Mouse (Mus musculus) layer of hippocampus, adult 6 months (tissue): ENCODE data around the gene Dr1. TPM values are rescaled to one million over a fixed set of nuclear protein-coding genes. Genes with fewer than 3 reads are reported as not detected.

ENCODE experiments used
- long read RNA-seq, 2 experiments: library from polyadenylated mRNA; unstranded; transcript quantifications; one replicate each; pipeline ENCODE4 v2.0.0; 2019 to 2020
- polyA plus RNA-seq: library from polyadenylated mRNA; unstranded; fragments of <200 nt; fragmentation: Nextera tagmentation; gene quantifications from 2 replicates; pipeline ENCODE4 v1.2.3, GENCODE M21; 2021

The Dr1 gene
- 25.0 and 25.1 TPM in 2 replicates for polyA plus RNA-seq
- long read RNA-seq, experiment 1, transcript Dr1-201 (3 exons, 3,085 nt): major isoform, 61 of 75 reads
- long read RNA-seq, experiment 1, partial matches to known transcripts: 14 of 75 reads
- long read RNA-seq, experiment 1, other reads (novel, unspliced or antisense): 0 of 75 reads
- long read RNA-seq, experiment 2, transcript Dr1-201 (3 exons, 3,085 nt): major isoform, 264 of 272 reads
- long read RNA-seq, experiment 2, partial matches to known transcripts: 2 of 272 reads
- long read RNA-seq, experiment 2, other reads (novel, unspliced or antisense): 6 of 272 reads

DNA sequence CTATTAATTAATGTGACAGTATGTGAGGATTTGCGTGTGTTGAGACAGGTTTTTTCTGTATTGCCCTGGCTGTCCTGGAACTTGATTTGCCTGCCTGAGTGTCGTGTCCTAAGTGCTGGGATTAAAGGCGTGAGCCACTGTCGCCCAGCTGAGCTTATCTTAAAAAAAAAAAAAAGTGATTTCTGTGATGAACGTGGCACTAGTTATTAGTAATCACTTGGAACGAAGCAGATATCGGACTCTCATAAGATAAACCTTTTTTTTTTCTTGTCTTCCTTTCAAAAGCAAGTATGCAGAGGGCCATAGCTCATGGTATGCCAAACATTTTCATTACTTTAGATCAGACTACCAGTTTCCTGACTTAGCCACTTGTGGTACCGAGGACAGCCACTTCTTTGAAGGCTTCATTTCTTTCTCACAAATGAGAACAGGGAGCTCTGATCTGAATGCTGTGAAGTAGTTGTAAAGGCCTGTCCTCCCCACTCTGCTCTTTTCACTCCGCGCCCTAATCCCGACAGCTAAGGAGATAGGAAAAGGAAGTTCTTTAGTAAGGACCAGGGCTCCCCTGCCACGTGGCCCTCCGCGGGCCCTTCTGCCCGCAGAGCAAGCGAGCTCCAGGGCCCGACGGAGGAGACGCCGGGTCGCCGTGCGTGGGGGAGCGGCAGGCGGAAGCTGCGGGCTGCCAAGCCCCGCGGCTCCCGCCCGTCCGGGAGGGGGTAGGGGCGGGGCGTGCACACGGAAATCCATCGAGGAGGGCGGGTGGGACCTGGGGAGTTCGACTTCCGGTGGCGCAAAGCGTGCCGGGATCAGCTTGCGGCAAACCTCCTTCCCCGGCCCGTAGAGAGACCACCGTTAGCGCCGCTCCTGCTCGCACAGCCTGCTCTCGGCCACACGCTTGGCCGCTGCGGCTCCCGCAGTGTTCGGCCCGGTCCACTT is at the start of gene Dr1:
Gene Dr1 (plus strand): TSS at position 771 of the 936 bp plus-strand sequence.

DNA sequence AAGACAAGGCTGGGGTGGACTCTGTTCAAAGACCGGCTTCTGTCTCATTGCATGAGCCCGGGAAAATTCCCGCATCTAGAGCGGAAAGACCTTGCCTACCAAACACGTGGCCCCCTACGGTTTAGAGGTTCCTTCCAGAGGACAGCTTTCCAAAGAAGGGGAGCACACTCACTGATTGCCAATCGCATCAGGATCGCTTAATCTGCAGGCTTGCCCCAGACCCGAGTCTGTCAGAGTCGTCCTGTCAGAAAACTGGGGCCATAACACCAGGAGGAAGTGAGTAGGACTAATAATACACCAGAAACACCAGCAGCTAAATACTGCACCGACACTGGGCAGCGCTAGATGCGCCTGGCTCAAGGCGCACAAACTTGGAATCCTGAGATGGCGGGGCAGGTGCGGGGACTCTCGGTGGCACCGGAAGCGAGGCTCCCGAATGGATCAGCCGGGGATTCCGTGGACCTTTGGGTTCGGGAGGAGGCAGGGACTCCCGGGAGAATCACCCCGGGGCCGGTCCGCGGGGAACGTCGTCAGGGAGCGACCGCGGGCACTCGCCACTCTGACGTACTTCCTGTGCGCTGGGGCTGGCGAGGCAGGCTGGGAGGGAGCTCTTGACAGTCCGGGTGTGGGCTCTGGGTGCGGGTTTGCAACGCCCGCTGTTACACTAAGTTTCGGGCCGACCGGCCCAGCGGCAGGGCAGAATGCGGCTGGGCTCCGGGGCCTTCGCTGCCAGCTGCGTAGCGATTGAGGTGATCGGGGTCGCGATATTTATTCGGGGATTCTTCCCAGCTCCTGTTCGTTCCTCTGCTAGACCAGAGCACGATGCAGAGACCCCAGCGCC is 43.7 kb downstream of the Dr1 start, which contains the start of gene Pigg:
Gene Pigg (plus strand): TSS at position 386 of the 841 bp plus-strand sequence.

Other genes with a start within 250 kb of the Dr1 start
- 17.3 and 19.9 TPM in 2 replicates for gene Mtf2, start 203.2 kb upstream of the Dr1 start, polyA plus RNA-seq
- 43.4 and 47.0 TPM in 2 replicates for gene Tmed5, start 136.3 kb upstream of the Dr1 start, polyA plus RNA-seq
- 0.68 and 0.95 TPM in 2 replicates for gene Ccdc18, start 136.0 kb upstream of the Dr1 start, polyA plus RNA-seq
- gene Pigg, start 43.7 kb downstream of the Dr1 start, polyA plus RNA-seq: 3.5 and 4.3 TPM in 2 replicates
- 5.2 and 7.0 TPM in 2 replicates for gene Gm42517, start 99.0 kb downstream of the Dr1 start, polyA plus RNA-seq
- gene Pde6b, start 119.5 kb downstream of the Dr1 start, polyA plus RNA-seq: 0.06 and 0.11 TPM in 2 replicates
- 1,933 and 2,052 TPM in 2 replicates for gene Atp5k, start 165.6 kb downstream of the Dr1 start, polyA plus RNA-seq
- gene Mfsd7a, start 180.0 kb downstream of the Dr1 start, polyA plus RNA-seq: 0.26 and 0.29 TPM in 2 replicates
- gene Pcgf3, start 192.3 kb downstream of the Dr1 start, polyA plus RNA-seq: 6.0 and 13.0 TPM in 2 replicates